Mouse (Mus musculus) C2C12 (cell line): ENCODE results near the gene Myt1l. TPM values are rescaled to one million over a fixed set of nuclear protein-coding genes. Genes with fewer than 3 reads are reported as not detected.
A peak's percentile ranks its signal among the peaks of the same experiment; 100 is the strongest.

ENCODE experiments used
- H3K27me3 ChIP-seq: one replicate; pipeline ENCODE4 v1.6.1; 2011; ENCODE audit not compliant: control insufficient read depth, insufficient read depth, insufficient read length
- H3K36me3 ChIP-seq: one replicate; pipeline ENCODE4 v1.6.1; 2011; ENCODE audit not compliant: control insufficient read depth, insufficient read depth
- H3K4me3 ChIP-seq: one replicate; pipeline ENCODE4 v1.5.1; 2011; ENCODE audit warnings: mild to moderate bottlenecking, control low read depth; ENCODE audit not compliant: poor library complexity, insufficient read depth, severe bottlenecking
- H3K79me2 ChIP-seq: one replicate; pipeline ENCODE4 v1.6.1; 2011; ENCODE audit not compliant: control insufficient read depth, insufficient read depth
- H3K79me3 ChIP-seq: one replicate; pipeline ENCODE4 v1.6.1; 2011; ENCODE audit warnings: low read depth, control low read depth
- H3ac ChIP-seq: one replicate; pipeline ENCODE3; 2011; ENCODE audit warnings: low read depth; ENCODE audit not compliant: control insufficient read depth, insufficient read length
- CEBPB ChIP-seq: IDR thresholded peaks from one replicate; pipeline ENCODE4 v1.6.1; 2011; ENCODE audit warnings: low read depth, mild to moderate bottlenecking, control low read depth, moderate library complexity
- CTCF ChIP-seq: IDR thresholded peaks from one replicate; pipeline ENCODE4 v1.5.1; 2011; ENCODE audit not compliant: control insufficient read depth, insufficient read depth, insufficient read length
- FOSL1 ChIP-seq: IDR thresholded peaks from one replicate; pipeline ENCODE4 v1.8.0; 2011; ENCODE audit warnings: mild to moderate bottlenecking, low read length; ENCODE audit not compliant: poor library complexity, insufficient read depth, severe bottlenecking
- MAX ChIP-seq: IDR thresholded peaks from one replicate; pipeline ENCODE4 v1.6.1; 2011; ENCODE audit warnings: mild to moderate bottlenecking, control low read depth
- MYOD1 ChIP-seq: IDR thresholded peaks from one replicate; pipeline ENCODE4 v1.6.1; 2011; ENCODE audit warnings: low read depth; ENCODE audit not compliant: control insufficient read depth, insufficient read length
- MYOG ChIP-seq: IDR thresholded peaks from one replicate; pipeline ENCODE4 v1.6.1; 2011; ENCODE audit not compliant: control insufficient read depth, insufficient read length; ENCODE audit errors: extremely low read depth
- USF1 ChIP-seq: IDR thresholded peaks from one replicate; pipeline ENCODE4 v1.6.1; 2011; ENCODE audit warnings: low read depth, mild to moderate bottlenecking, control low read depth, moderate library complexity
- polyA plus RNA-seq: library from polyadenylated mRNA; unstranded; fragments of >200 nt; fragmentation: generic; extraction: Trizol; gene quantifications from one replicate; pipeline ENCODE4 v1.2.1, GENCODE M21; 2012; ENCODE audit warnings: missing spikeins

The Myt1l gene
- polyA plus RNA-seq, 1 experiment = not detected

GRCm38 (mm10) chr12:29944650-29945049, 416.5 kb downstream of the Myt1l start:
- TF ChIP-seq USF1 (no peak), MAX (no peak), FOSL1 (no peak)
- Histone ChIP-seq H3K27me3 (no peaks in the 10 kb centered on the region), H3K4me3 (no peak overlapping the region), H3ac (no peak overlapping the region), H3K79me2 (peaks cover 99% of the 10 kb centered on the region), H3K36me3 (peaks cover 5% of the 10 kb centered on the region), H3K79me3 (peaks cover 79% of the 10 kb centered on the region)

GRCm38 (mm10) chr12:29945182-29945743, 417.1 kb downstream of the Myt1l start:
- H3K79me2 ChIP-seq = peaks cover 99% of the 10 kb centered on the region
- no peak overlapping the region for H3ac ChIP-seq
- H3K36me3 ChIP-seq = peaks cover 6% of the 10 kb centered on the region
- H3K4me3 ChIP-seq = no peak overlapping the region
- TF ChIP-seq CEBPB (no peak), MYOD1 (peak; percentile 21)
- no peaks in the 10 kb centered on the region for H3K27me3 ChIP-seq
- peaks cover 76% of the 10 kb centered on the region for H3K79me3 ChIP-seq

DNA sequence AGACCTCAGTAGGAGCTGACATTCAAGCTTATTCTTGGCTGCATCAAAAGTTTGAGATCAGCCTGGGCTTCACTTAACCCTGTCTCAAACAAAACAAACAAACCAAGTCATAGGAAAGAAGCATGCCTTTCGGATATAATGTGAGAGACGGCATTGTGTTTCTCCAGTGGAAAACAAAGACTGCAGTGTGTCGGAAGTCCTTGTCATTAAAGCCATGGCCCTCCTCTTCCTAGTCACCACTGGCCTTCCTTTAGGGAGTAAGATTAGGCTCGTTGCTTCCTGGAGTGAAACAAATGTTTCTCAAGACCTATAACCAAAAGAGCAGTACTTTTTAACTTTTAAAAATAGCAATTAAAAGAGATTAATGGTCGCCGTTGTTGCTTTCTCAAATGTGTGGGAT, 422.9 kb downstream of the Myt1l start:
- Histone ChIP-seq H3K27me3 (no peaks in the 10 kb centered on the region), H3K36me3 (peaks cover 6% of the 10 kb centered on the region), H3K4me3 (no peak overlapping the region), H3K79me2 (peaks cover 86% of the 10 kb centered on the region), H3ac (no peak overlapping the region), H3K79me3 (peaks cover 56% of the 10 kb centered on the region)
- TF ChIP-seq MYOG (no peak), USF1 (no peak), MYOD1 (no peak), CTCF (no peak), FOSL1 (no peak), MAX (no peak), CEBPB (no peak)

DNA sequence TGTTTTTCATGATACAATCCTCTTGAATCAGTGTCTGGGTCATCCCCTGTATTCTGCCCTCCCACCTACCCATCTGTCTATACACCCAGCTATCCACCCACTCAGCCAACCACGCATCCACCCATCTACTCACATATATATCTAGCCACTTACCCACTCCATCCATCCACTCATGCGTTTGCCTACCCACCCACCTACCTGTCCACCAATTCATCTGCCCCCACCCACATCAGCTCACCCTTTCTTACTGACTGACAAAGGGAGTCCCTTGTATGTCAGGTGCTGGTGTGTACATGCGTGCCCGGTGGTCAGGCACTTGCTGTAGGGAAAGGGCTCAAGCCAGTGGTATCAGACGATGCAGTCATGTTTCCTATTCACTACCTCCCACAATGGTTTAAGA, 423.3 kb downstream of the Myt1l start:
- no peak overlapping the region for H3K4me3 ChIP-seq
- TF ChIP-seq CTCF (no peak), MYOG (no peak), MYOD1 (no peak), CEBPB (no peak), FOSL1 (no peak), USF1 (no peak), MAX (no peak)
- H3ac ChIP-seq = no peak overlapping the region
- H3K27me3 ChIP-seq = no peaks in the 10 kb centered on the region
- peaks cover 84% of the 10 kb centered on the region for H3K79me2 ChIP-seq
- peaks cover 54% of the 10 kb centered on the region for H3K79me3 ChIP-seq
- peaks cover 6% of the 10 kb centered on the region for H3K36me3 ChIP-seq

- Histone ChIP-seq H3ac (no peak overlapping the region), H3K36me3 (peaks cover 6% of the 10 kb centered on the region)
These were observed 423.9 kb downstream of the Myt1l start for GRCm38 (mm10) chr12:29952102-29952501.

GRCm38 (mm10) chr12:29953999-29954398, 425.8 kb downstream of the Myt1l start:
- TF ChIP-seq CEBPB (no peak), MYOD1 (peak; percentile 61)
- H3K79me3 ChIP-seq = peaks cover 65% of the 10 kb centered on the region
- H3K4me3 ChIP-seq = no peak overlapping the region
- H3ac ChIP-seq = no peak overlapping the region
- H3K79me2 ChIP-seq = peaks cover 85% of the 10 kb centered on the region
- no peaks in the 10 kb centered on the region for H3K27me3 ChIP-seq
- peaks cover 6% of the 10 kb centered on the region for H3K36me3 ChIP-seq

More at GRCm38 (mm10) chr12:29952102-29952501, 423.9 kb downstream of the Myt1l start:
- Histone ChIP-seq H3K4me3 (no peak overlapping the region), H3K27me3 (no peaks in the 10 kb centered on the region), H3K79me2 (peaks cover 85% of the 10 kb centered on the region), H3K79me3 (peaks cover 59% of the 10 kb centered on the region)
- TF ChIP-seq MAX (no peak), FOSL1 (no peak), MYOG (no peak), USF1 (no peak), MYOD1 (no peak), CEBPB (no peak), CTCF (no peak)

- Histone ChIP-seq H3K27me3 (no peaks in the 10 kb centered on the region), H3K79me3 (peaks cover 65% of the 10 kb centered on the region), H3ac (no peak overlapping the region), H3K79me2 (peaks cover 85% of the 10 kb centered on the region), H3K4me3 (no peak overlapping the region), H3K36me3 (peaks cover 2% of the 10 kb centered on the region)
- TF ChIP-seq MAX = no peak
- no peak for TF ChIP-seq CEBPB
- TF ChIP-seq MYOD1 = no peak
- no peak for TF ChIP-seq USF1
- no peak for TF ChIP-seq MYOG
- TF ChIP-seq CTCF = no peak
- TF ChIP-seq FOSL1 = no peak
These were observed 426.3 kb downstream of the Myt1l start for GRCm38 (mm10) chr12:29954464-29954863.
